Mouse (Mus musculus) bone marrow, adult 2 months (tissue): ENCODE measurements at regions not wholly inside any gene's neighbourhood (a gene's known extent, or its start where the extent isn't known, plus 50 kb on each side); places are given as distances from the start of the nearest gene placed in this dataset.

Experiments used
- CTCF ChIP-seq: fragments of 200-500 bp; IDR thresholded peaks from 2 replicates; pipeline ENCODE4 v1.5.1; 2011; ENCODE audit warnings: low read length, control low read depth; ENCODE audit not compliant: control insufficient read depth, insufficient read depth
- POLR2A ChIP-seq: fragments of 200-500 bp; IDR thresholded peaks from 2 replicates; pipeline ENCODE4 v1.6.1; 2011; ENCODE audit warnings: low read depth, mild to moderate bottlenecking, control low read depth, low read length, borderline replicate concordance; ENCODE audit not compliant: control insufficient read depth

GRCm38 (mm10) chr3:144335237-144335636 lies 130.2 kb upstream of the Lmo4 start:
- TF ChIP-seq POLR2A (no peak), CTCF (no peak)
